Mouse (Mus musculus): ENCODE results near the gene Syt17. TPM values are rescaled to one million over a fixed set of nuclear protein-coding genes. Genes with fewer than 3 reads are reported as not detected.

The Syt17 gene
- polyA plus RNA-seq, 1 experiment from 2014 or later, result 1.3 TPM

DNA sequence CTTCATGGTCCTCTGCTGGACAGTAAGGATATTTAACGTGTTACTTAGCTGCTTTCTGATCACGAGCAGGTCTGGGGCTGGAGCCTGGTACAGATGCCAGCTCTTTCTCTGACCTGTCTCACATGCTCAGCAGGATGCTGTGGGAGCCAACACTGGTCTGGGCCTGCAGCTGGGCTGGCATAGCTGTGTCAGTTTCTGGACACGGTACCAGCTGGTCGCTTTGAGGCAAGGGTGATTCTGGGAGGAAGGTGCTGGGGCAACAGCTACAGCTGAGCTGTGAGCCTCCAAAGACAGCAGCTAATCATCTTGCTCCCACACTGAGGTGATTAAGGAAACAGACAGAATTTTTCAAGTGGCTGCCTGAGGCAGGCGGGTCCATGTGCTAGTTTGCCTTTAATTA is 46.1 kb downstream of the Syt17 start:
- H3K4me3 ChIP-seq, result no peak overlapping the region
- peak overlapping the region; percentile 82 for H3K27ac ChIP-seq
- WGBS, result 67% methylated on average over 5 of the region's 5 CpGs
- DNase-seq (ENCODE audit: low spot score), result peak; percentile 39
- H3K9me3 ChIP-seq (replicated peaks), result no peaks in the 10 kb centered on the region
- H3K36me3 ChIP-seq, result no peaks in the 10 kb centered on the region
- H3K4me1 ChIP-seq, result peaks cover 53% of the 10 kb centered on the region
- H3K27me3 ChIP-seq (ENCODE audit: low read depth, poor library complexity, severe bottlenecking), result no peaks in the 10 kb centered on the region

DNA sequence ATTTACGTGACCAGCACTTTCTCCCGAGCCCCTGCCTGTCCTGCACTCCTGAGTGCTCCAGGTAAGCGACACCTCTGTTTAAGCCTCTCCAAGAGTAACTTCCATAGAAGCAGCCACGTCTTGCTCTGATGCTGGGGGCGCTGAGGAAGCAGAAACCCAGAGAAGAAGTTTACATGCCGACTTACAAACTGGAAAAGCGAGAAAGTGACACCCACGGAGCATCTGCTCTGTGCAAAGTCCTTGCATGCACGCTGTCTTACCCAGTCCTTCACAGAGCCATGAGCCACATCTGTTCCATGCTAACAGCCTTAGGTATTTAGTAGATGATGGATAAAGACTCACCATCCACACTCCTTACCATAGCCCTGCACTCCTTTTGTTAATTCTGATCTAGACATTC is 48.3 kb downstream of the Syt17 start:
- 90% methylated on average over 9 of the region's 9 CpGs for WGBS
- H3K4me1 ChIP-seq, result peaks cover 43% of the 10 kb centered on the region
- no peaks in the 10 kb centered on the region for H3K36me3 ChIP-seq
- no peak for DNase-seq (ENCODE audit: low spot score)
- H3K27ac ChIP-seq, result no peak overlapping the region
- H3K9me3 ChIP-seq (replicated peaks), result no peaks in the 10 kb centered on the region
- H3K27me3 ChIP-seq (ENCODE audit: low read depth, poor library complexity, severe bottlenecking), result no peaks in the 10 kb centered on the region
- no peak overlapping the region for H3K4me3 ChIP-seq

DNA sequence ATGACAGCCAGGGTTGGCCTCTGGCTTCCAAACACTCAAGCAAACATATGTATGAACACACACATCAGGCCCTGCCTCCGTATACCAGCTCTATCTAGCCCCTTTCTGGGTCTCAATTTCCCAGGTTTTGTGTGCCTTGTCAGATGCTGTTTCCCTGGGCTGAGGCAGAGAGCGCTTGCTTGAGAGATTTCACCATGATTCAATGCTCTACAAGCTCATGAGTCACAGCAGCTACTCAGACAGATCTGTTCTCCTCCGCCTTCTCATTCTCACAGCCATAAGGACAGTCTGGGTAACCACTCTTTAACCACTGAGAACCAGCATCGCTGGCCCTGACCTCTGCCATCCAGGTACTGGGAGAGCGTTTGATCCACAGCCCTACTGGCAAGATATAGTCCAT is 57.3 kb downstream of the Syt17 start:
- no peak overlapping the region for H3K4me3 ChIP-seq
- no peak for DNase-seq (ENCODE audit: low spot score)
- no peaks in the 10 kb centered on the region for H3K27me3 ChIP-seq (ENCODE audit: low read depth, poor library complexity, severe bottlenecking)
- 87% methylated on average over 5 of the region's 5 CpGs for WGBS
- 0 out of 2 replicates have a peak, but pooled peaks cover 2% of the 10 kb centered on the region for H3K4me1 ChIP-seq
- no peak overlapping the region for H3K27ac ChIP-seq
- H3K9me3 ChIP-seq (replicated peaks), result no peaks in the 10 kb centered on the region
- H3K36me3 ChIP-seq, result no peaks in the 10 kb centered on the region

DNA sequence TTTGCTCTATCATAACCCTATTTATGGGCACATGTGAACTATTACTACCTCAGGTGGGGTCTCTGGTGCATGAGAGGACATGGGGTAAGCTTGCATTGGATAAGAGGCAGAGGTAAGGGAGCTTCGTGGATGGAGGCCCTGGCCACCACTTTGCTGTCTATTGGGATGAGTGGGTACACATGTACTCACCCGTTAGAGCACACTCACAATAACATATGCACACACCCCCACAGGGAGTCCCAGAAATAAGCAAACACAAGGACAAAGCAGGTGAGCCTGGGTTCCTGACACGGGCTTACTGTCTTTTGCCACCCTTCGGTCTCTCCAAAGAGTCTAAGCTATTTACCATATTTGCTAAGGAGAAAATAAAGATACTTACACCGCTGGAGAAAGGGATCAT is 67.0 kb downstream of the Syt17 start:
- no peaks in the 10 kb centered on the region for H3K9me3 ChIP-seq (replicated peaks)
- no peak for DNase-seq (ENCODE audit: low spot score)
- no peaks in the 10 kb centered on the region for H3K36me3 ChIP-seq
- H3K4me3 ChIP-seq, result no peak overlapping the region
- no peaks in the 10 kb centered on the region for H3K4me1 ChIP-seq
- 87% methylated on average over 5 of the region's 5 CpGs for WGBS
- no peaks in the 10 kb centered on the region for H3K27me3 ChIP-seq (ENCODE audit: low read depth, poor library complexity, severe bottlenecking)
- no peak overlapping the region for H3K27ac ChIP-seq

DNA sequence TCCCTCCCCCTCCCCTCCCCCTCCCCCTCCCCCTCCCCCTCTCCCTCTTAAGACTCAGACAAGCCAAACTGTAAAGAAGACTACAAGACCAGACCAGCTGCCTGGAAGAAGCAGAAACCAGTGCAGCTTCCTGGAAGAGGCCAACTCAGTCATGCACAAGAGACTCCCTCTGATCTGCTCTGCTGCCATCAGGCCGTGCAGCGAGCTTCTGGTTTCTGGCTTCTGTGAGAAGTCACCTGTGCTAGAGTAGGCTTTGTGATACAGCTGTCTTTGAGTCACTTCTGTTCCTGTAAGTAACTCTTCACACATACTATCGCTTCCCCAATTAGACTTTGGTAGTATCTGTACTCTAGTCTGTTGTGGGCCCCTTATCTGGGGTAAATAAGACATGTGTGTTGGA is 68.0 kb downstream of the Syt17 start:
- Histone ChIP-seq H3K27me3 (ENCODE audit: low read depth, poor library complexity, severe bottlenecking) (no peaks in the 10 kb centered on the region), H3K27ac (no peak overlapping the region), H3K4me1 (no peaks in the 10 kb centered on the region), H3K4me3 (no peak overlapping the region), H3K36me3 (no peaks in the 10 kb centered on the region), H3K9me3 (replicated peaks) (no peaks in the 10 kb centered on the region)
- DNase-seq (ENCODE audit: low spot score), result no peak
- 86% methylated on average over 3 of the region's 3 CpGs for WGBS

DNA sequence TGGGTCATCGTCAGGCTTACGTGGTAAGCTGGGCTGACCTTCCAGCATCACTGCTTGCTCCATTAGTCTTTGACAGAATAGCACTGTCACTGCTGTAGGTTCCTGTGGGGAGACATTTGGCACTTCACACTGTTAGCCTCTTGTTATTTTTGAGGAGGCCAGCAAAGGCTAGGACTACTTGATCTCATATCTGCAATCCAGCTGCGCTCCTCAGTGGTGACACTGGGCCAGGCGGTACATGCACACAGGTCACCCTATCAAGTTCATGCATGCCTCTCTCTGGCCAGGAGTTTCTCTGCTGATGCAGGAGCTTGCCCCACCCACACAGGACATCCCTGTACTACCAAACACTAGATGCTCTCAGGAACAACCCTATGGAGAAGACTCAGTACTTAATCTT is 71.4 kb downstream of the Syt17 start:
- Histone ChIP-seq H3K27ac (no peak overlapping the region), H3K4me1 (no peaks in the 10 kb centered on the region), H3K36me3 (no peaks in the 10 kb centered on the region), H3K4me3 (no peak overlapping the region), H3K27me3 (ENCODE audit: low read depth, poor library complexity, severe bottlenecking) (no peaks in the 10 kb centered on the region), H3K9me3 (replicated peaks) (no peaks in the 10 kb centered on the region)
- 94% methylated on average over 4 of the region's 4 CpGs for WGBS
- no peak for DNase-seq (ENCODE audit: low spot score)

DNA sequence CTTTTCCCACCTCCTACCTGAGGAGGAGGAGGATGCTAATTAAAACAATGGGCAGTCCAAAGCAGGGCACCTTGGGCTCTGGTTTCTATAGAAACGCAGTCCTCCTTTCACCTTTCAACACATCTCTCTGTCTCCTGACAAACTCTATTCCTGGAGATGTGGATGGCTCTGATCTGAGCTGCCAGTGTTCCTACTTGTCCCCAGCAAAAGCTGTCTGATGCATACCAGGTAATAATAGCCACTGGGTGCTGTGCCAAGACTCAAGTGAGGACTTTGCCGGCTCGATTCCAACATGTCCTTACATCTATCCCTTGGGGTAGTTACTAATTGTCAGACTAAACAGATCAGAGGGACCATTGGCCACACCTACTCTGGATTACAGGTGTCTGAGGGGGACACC is 72.7 kb downstream of the Syt17 start:
- DNase-seq (ENCODE audit: low spot score), result no peak
- Histone ChIP-seq H3K36me3 (no peaks in the 10 kb centered on the region), H3K9me3 (replicated peaks) (no peaks in the 10 kb centered on the region), H3K4me1 (no peaks in the 10 kb centered on the region), H3K27ac (no peak overlapping the region), H3K4me3 (no peak overlapping the region), H3K27me3 (ENCODE audit: low read depth, poor library complexity, severe bottlenecking) (no peaks in the 10 kb centered on the region)
- WGBS, result 94% methylated on average over 3 of the region's 3 CpGs

DNA sequence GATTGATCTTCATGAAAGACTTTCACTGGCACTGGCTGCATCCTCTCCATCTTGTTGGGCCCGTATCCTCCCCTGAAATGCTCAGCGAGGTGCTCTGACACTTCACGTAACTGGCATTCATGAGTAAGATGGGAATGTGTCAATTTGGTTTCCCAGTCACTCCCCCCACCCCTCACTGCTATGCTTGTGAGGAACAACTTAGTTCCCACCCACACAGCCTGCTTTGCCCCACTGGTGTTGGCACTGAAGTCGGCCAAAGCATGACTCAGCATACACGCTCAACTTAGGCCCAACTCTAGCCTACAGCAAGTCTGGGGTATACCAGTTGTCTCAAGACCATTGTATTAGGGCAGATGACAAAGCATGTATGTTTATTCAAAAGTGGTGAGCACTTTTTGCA is 76.7 kb downstream of the Syt17 start:
- no peaks in the 10 kb centered on the region for H3K27me3 ChIP-seq (ENCODE audit: low read depth, poor library complexity, severe bottlenecking)
- no peaks in the 10 kb centered on the region for H3K9me3 ChIP-seq (replicated peaks)
- no peak overlapping the region for H3K4me3 ChIP-seq
- DNase-seq (ENCODE audit: low spot score), result no peak
- WGBS, result 95% methylated on average over 5 of the region's 5 CpGs
- H3K27ac ChIP-seq, result no peak overlapping the region
- peaks cover 6% of the 10 kb centered on the region for H3K4me1 ChIP-seq
- no peaks in the 10 kb centered on the region for H3K36me3 ChIP-seq

DNA sequence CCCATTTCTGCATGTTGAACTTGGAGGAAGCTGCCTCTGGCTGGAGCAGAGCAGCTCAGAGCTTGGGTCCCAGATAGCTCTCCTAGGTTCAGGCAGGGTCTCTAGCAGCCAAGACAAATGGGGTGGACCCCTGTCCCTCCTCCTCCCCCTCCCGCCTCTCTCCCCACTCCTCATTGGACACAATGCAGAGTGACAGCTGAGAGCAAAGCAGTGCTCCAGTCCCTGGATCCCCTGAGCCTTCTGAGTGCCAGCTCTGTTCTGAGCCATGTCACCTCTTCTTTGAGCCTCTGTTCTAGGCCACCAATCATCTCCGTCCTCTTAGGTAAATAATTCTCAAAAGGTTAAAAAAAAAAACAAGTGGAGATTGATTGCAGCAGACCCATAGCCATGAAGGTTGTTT is 78.3 kb downstream of the Syt17 start:
- Histone ChIP-seq H3K27me3 (ENCODE audit: low read depth, poor library complexity, severe bottlenecking) (no peaks in the 10 kb centered on the region), H3K4me1 (peaks cover 22% of the 10 kb centered on the region), H3K27ac (no peak overlapping the region), H3K9me3 (replicated peaks) (no peaks in the 10 kb centered on the region), H3K36me3 (no peaks in the 10 kb centered on the region), H3K4me3 (no peak overlapping the region)
- DNase-seq (ENCODE audit: low spot score), result no peak
- 69% methylated on average over 2 of the region's 2 CpGs for WGBS

DNA sequence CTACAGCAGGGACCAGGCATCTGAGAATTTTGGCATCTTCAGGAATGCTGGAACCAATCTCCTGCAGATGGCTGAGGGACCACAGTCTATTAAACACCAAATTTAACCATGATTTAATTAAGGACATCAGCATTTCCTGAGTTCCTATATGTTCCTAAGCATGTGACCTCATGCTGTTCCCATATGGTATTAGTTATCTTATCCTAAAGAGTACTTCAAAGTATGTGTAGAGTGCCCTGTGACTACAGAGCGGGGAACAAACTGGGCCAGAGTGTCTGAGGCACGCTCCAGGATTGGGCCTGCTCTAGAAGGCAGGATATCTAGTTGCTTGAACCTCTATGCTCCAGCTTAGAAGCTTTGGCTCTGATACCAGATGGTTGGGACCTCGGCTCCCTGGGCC is 82.1 kb downstream of the Syt17 start:
- Histone ChIP-seq H3K4me3 (no peak overlapping the region), H3K9me3 (replicated peaks) (no peaks in the 10 kb centered on the region), H3K4me1 (peaks cover 48% of the 10 kb centered on the region), H3K27ac (peak overlapping the region; percentile 16), H3K27me3 (ENCODE audit: low read depth, poor library complexity, severe bottlenecking) (no peaks in the 10 kb centered on the region), H3K36me3 (no peaks in the 10 kb centered on the region)
- peak; percentile 38 for DNase-seq (ENCODE audit: low spot score)
- 45% methylated on average over 3 of the region's 3 CpGs for WGBS

DNA sequence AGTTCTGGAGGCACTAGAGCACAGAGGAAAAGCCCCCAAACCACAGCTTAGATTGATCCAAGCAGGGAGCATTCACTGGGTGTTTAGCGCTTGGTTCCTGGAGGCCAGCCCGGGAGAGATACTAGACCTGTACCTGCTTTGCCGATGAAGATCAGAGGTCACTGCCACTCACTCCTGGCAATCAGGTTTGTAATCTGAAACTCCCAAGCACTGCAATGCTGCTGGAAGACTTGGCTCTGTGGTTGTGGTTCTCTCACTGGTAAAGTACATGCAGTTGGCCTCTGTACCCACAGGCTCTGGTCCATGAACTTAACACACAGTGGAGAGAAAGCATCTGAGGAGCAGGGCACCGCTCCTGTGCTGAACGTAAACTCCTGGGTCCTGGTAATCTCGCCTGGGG is 82.8 kb downstream of the Syt17 start:
- Histone ChIP-seq H3K36me3 (no peaks in the 10 kb centered on the region), H3K4me3 (no peak overlapping the region), H3K4me1 (peaks cover 48% of the 10 kb centered on the region), H3K9me3 (replicated peaks) (no peaks in the 10 kb centered on the region), H3K27ac (peak overlapping the region; percentile 63), H3K27me3 (ENCODE audit: low read depth, poor library complexity, severe bottlenecking) (no peaks in the 10 kb centered on the region)
- WGBS, result 52% methylated on average over 6 of the region's 6 CpGs
- no peak for DNase-seq (ENCODE audit: low spot score)

DNA sequence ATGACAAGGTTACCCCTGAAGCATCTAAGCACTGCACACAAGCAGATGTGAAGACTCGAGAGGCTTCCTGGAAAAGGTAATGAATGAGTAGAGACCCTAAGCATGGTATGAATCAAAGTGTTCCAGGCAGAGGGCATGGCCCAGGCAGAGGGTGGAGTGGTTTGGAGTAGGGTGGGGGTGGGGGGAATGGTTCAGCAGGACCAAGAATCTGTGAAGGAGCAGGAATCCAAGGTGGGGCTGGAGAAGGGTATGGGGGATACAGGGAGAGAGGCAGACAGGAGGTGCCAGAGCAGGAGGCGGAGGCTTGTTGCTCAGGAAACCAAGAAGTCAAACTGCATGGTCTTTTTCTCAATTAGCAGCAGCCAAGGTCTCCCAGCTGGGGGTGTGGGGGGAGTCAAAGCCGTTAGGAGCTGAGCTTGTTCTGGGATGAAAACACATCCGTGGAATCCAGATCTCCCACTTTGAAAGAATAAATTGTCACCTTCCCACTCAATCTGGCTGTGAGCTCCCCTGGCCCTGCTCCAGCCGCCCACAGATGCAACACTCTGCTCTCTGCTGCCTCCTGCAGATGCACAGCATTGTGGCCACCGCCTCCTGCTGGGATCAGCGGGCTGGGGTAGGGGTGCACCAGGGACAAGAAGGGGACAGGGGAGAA is 83.5 kb downstream of the Syt17 start:
- no peak overlapping the region for H3K4me3 ChIP-seq
- no peaks in the 10 kb centered on the region for H3K36me3 ChIP-seq
- peaks cover 48% of the 10 kb centered on the region for H3K4me1 ChIP-seq
- peak; percentile 37 for DNase-seq (ENCODE audit: low spot score)
- H3K9me3 ChIP-seq (replicated peaks), result no peaks in the 10 kb centered on the region
- WGBS, result 37% methylated on average over 7 of the region's 7 CpGs
- no peaks in the 10 kb centered on the region for H3K27me3 ChIP-seq (ENCODE audit: low read depth, poor library complexity, severe bottlenecking)
- H3K27ac ChIP-seq, result peak overlapping the region; percentile 63

DNA sequence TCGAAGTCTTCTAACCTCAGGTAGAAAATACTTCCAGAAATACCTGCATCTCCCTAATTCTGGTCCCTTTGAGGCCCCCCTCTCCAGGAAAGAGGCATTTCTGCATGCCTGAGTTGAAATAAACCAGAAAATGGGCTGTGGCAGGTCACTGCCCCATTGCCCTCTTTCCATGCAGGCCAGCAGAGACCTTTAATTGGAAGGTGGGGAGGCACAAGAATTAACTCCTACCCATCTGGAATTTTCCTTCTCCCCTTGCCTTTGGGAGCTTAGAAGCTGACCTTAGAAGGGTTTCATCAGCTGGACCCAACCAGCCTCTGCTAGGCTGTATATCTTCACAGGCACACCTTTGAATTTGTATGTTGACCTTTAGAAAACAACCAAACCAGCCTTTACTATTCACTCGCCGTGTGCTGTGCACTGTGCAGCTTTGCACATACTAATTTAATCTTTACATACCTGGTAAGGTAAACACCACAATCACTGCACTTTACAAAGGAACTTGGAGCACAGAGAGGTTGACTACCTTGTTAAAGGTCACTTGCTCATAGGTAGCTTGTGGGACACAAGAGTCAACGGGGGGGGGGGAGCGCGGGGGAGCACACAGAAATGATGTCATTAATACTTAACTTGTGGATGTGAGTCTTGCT is 84.3 kb downstream of the Syt17 start:
- H3K27ac ChIP-seq, result peak overlapping the region; percentile 63
- no peaks in the 10 kb centered on the region for H3K9me3 ChIP-seq (replicated peaks)
- no peak for DNase-seq (ENCODE audit: low spot score)
- peaks cover 48% of the 10 kb centered on the region for H3K4me1 ChIP-seq
- H3K4me3 ChIP-seq, result no peak overlapping the region
- WGBS, result 77% methylated on average over 6 of the region's 6 CpGs
- H3K36me3 ChIP-seq, result no peaks in the 10 kb centered on the region
- no peaks in the 10 kb centered on the region for H3K27me3 ChIP-seq (ENCODE audit: low read depth, poor library complexity, severe bottlenecking)

DNA sequence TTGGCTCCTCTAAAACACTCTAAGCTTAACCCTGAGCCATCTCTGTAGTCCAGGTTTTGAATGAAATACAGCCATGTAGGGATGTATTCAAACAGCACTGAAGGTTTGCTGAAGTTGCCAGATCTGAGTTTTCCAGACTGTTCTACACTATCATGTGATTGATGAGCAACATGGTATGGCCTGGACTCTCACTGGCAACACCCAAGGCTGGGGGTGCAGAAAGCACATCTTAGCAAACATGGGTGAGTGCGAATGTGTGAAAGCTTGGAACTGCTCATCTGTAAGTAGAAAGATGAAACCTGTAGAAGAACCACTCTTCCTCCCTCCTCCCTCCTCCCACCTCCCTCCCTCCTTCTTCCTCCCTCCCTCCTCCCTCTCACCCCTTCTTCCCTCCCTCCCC is 85.1 kb downstream of the Syt17 start:
- H3K27ac ChIP-seq, result no peak overlapping the region
- no peaks in the 10 kb centered on the region for H3K9me3 ChIP-seq (replicated peaks)
- DNase-seq (ENCODE audit: low spot score), result no peak
- H3K36me3 ChIP-seq, result no peaks in the 10 kb centered on the region
- H3K4me1 ChIP-seq, result peaks cover 48% of the 10 kb centered on the region
- no peak overlapping the region for H3K4me3 ChIP-seq
- 72% methylated on average over 1 of the region's 1 CpGs for whole genome bisulfite sequencing
- no peaks in the 10 kb centered on the region for H3K27me3 ChIP-seq (ENCODE audit: low read depth, poor library complexity, severe bottlenecking)

All from limb, embryonic 10.5 days (tissue).